ENCODE assay signal across 29 mouse cellular contexts in genomic region chr2:4024927-4025326, GRCm38 (mm10). TPM values are rescaled to one million over a fixed set of nuclear protein-coding genes. Genes with fewer than 3 reads are reported as not detected.
DNase-seq lines count a peak whose midpoint lies in the region; ATAC-seq lines count a peak whose summit lies in the region.
"Had no signal": no experiment of that assay in that cellular context is flagged by ENCODE, and none has a peak within 500 bp of the region (broad histone marks: within the 10 kb centered on the region; RNA-seq: fewer than 3 reads in every experiment).

No protein-coding gene starts in this region.

- 81% methylated on average over 7 of the region's 7 CpGs for WGBS in forebrain, embryonic 13.5 days
- whole genome bisulfite sequencing in forebrain, embryonic 11.5 days: 93% methylated on average over 7 of the region's 7 CpGs
- WGBS in limb, embryonic 13.5 days: 15% methylated on average over 7 of the region's 7 CpGs

- H3K4me1 ChIP-seq in forebrain, embryonic 13.5 days: no peaks in the 10 kb centered on the region
- no peaks in the 10 kb centered on the region for H3K4me1 ChIP-seq in forebrain, embryonic 11.5 days (replicated peaks; ENCODE audit: control insufficient read depth, insufficient read depth, low read length)
- peaks cover 10% of the 10 kb centered on the region for H3K4me1 ChIP-seq in limb, embryonic 13.5 days
- H3K4me1 ChIP-seq: heart, embryonic 12.5 days; heart, embryonic 15.5 days; hindbrain, embryonic 10.5 days; intestine, embryonic 15.5 days had no signal

- H3K27me3 ChIP-seq in forebrain, embryonic 13.5 days: no peaks in the 10 kb centered on the region
- no peaks in the 10 kb centered on the region for H3K27me3 ChIP-seq in forebrain, embryonic 11.5 days (ENCODE audit: control insufficient read depth, insufficient read depth, low read length)
- H3K27me3 ChIP-seq in limb, embryonic 13.5 days: no peaks in the 10 kb centered on the region
- H3K27me3 ChIP-seq: CH12.LX; embryonic facial prominence, embryonic 12.5 days; heart, embryonic 12.5 days; heart, embryonic 15.5 days; hindbrain, embryonic 13.5 days; intestine, embryonic 15.5 days had no signal

- no peak for DNase-seq in forebrain, embryonic 11.5 days (ENCODE audit: low spot score)
- DNase-seq in heart, adult 11 months: peak; percentile 36
- DNase-seq in heart, adult 9 months (ENCODE audit: low spot score in 2 of 2): no peak
- peak; percentile 64 for DNase-seq in forelimb bud, embryonic 11.5 days (ENCODE audit: low read depth, low spot score)
- no peak for DNase-seq in testis, postnatal 10 days (ENCODE audit: low spot score)
- DNase-seq in spleen, adult 12 weeks (ENCODE audit: low spot score): no peak
- DNase-seq: adrenal gland, postnatal 14 days; B cell, adult 2 months; cerebellum, adult 11-12 months; cerebellum, adult 8-10 months; cerebellum, postnatal 10 days; gastrocnemius, postnatal 36 days; heart, postnatal 10 days; heart, postnatal 36 days; kidney, adult 11 months; kidney, adult 8-10 months had no signal

- H3K9me3 ChIP-seq in forebrain, embryonic 13.5 days (replicated peaks): no peaks in the 10 kb centered on the region
- H3K9me3 ChIP-seq in forebrain, embryonic 11.5 days (ENCODE audit: control insufficient read depth, low read length): no peaks in the 10 kb centered on the region
- no peaks in the 10 kb centered on the region for H3K9me3 ChIP-seq in limb, embryonic 13.5 days
- H3K9me3 ChIP-seq: embryonic facial prominence, embryonic 12.5 days; G1E; heart, embryonic 12.5 days; heart, embryonic 15.5 days; hindbrain, embryonic 10.5 days; hindbrain, embryonic 13.5 days; intestine, embryonic 15.5 days had no signal

- ATAC-seq in forebrain, embryonic 13.5 days: peak; percentile 59; the same call in 1 of the 2 replicates
- no peak for ATAC-seq in forebrain, embryonic 11.5 days (replicated peaks; ENCODE audit: low FRiP score)
- no peak for ATAC-seq in limb, embryonic 13.5 days (ENCODE audit: low FRiP score, low read depth)
- ATAC-seq: hindbrain, embryonic 16.5 days; intestine, embryonic 15.5 days; Patski had no signal

- H3K27ac ChIP-seq in forebrain, embryonic 13.5 days: peak overlapping the region; percentile 26; the same call in 1 of the 2 replicates
- H3K27ac ChIP-seq in forebrain, embryonic 11.5 days (ENCODE audit: low read depth, low read length): no peak overlapping the region
- H3K27ac ChIP-seq in limb, embryonic 13.5 days: no peak overlapping the region
- H3K27ac ChIP-seq: embryonic facial prominence, embryonic 12.5 days; heart, embryonic 15.5 days; hindbrain, embryonic 10.5 days; hindbrain, embryonic 13.5 days; intestine, embryonic 15.5 days had no signal

- H3K9ac ChIP-seq in forebrain, embryonic 13.5 days: no peak overlapping the region
- H3K9ac ChIP-seq in forebrain, embryonic 11.5 days (ENCODE audit: low read length): no peak overlapping the region
- no peak overlapping the region for H3K9ac ChIP-seq in limb, embryonic 13.5 days
- H3K9ac ChIP-seq: embryonic facial prominence, embryonic 12.5 days; heart, embryonic 12.5 days; heart, embryonic 15.5 days; hindbrain, embryonic 13.5 days; intestine, embryonic 15.5 days had no signal

- no peaks in the 10 kb centered on the region for H3K36me3 ChIP-seq in forebrain, embryonic 13.5 days (ENCODE audit: poor library complexity, severe bottlenecking)
- H3K36me3 ChIP-seq in forebrain, embryonic 11.5 days (ENCODE audit: control insufficient read depth, insufficient read depth, low read length): no peaks in the 10 kb centered on the region
- H3K36me3 ChIP-seq in limb, embryonic 13.5 days: no peaks in the 10 kb centered on the region
- H3K36me3 ChIP-seq: embryonic facial prominence, embryonic 12.5 days; G1E; heart, embryonic 12.5 days; heart, embryonic 15.5 days; hindbrain, embryonic 10.5 days; hindbrain, embryonic 13.5 days; intestine, embryonic 15.5 days had no signal

- no peak overlapping the region for H3K4me3 ChIP-seq in forebrain, embryonic 13.5 days
- H3K4me3 ChIP-seq in forebrain, embryonic 11.5 days (ENCODE audit: low read depth, low read length): no peak overlapping the region
- no peak overlapping the region for H3K4me3 ChIP-seq in limb, embryonic 13.5 days
- H3K4me3 ChIP-seq: embryonic facial prominence, embryonic 12.5 days; erythroblast, embryonic 14.5 days; heart, embryonic 12.5 days; heart, embryonic 15.5 days; hindbrain, embryonic 10.5 days; hindbrain, embryonic 13.5 days; intestine, embryonic 15.5 days had no signal

- no peak overlapping the region for H3K4me2 ChIP-seq in forebrain, embryonic 13.5 days
- H3K4me2 ChIP-seq in forebrain, embryonic 11.5 days (ENCODE audit: low read depth, low read length, severe bottlenecking): no peak overlapping the region
- H3K4me2 ChIP-seq in limb, embryonic 13.5 days (replicated peaks): 0 out of 2 replicates have a peak overlapping the region, but pooled peaks have one; percentile 24
- H3K4me2 ChIP-seq: embryonic facial prominence, embryonic 12.5 days; heart, embryonic 12.5 days; heart, embryonic 15.5 days; hindbrain, embryonic 13.5 days; intestine, embryonic 15.5 days had no signal

RNA-seq across cellular contexts. Expression of gene Frmd4a, which starts 7.4 kb away (rescaled TPM):
- polyA plus RNA-seq in forebrain, embryonic 13.5 days (2015; fragmentation: Nextera tagmentation; extraction: Ambion mirVana): 39.5 and 42.6 TPM in 2 replicates
- polyA plus RNA-seq in forebrain, embryonic 11.5 days (2014; fragmentation: Nextera tagmentation; extraction: Ambion mirVana): 44.0 and 50.3 TPM in 2 replicates
- 63.2 and 68.1 TPM in 2 replicates for polyA plus RNA-seq in limb, embryonic 13.5 days (2015; fragmentation: Nextera tagmentation; extraction: Ambion mirVana)

Comparison
In these comparisons a context has a peak if more than half of its experiments do, and no peak if none do; other contexts are left out.
1. DNase-seq: peak in heart, adult 11 months (single experiment) and forelimb bud, embryonic 11.5 days (single experiment); none in forebrain, embryonic 11.5 days (single experiment), heart, adult 9 months (0 of 2), testis, postnatal 10 days (single experiment) and spleen, adult 12 weeks (single experiment).